Mouse (Mus musculus) cerebellum, adult 11 months (tissue): ENCODE results near the gene Got2.

ENCODE experiments used
- DNase-seq: peaks from one replicate; pipeline ENCODE4 v3.0.0; 2022

Gene Got2

DNA sequence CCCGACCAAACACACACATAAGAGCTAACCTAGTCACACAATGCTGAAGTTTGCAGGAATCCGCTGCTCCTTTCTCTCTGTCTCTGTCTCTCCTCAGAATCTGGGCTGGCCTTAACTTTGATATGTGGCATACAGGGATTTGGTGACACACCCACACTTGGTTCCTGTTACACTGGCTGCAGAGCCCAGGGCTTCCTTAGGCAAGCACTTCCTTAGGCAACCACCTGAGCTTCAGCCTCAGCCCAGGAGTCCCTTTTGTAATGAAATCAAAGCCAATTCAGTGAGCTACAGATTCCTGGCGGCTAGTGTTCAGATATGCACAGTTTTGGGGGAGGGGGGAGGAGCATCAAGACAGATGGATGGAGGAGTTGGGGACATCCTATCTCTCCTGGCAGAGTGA is 70.8 kb downstream of the Got2 start:
- DNase-seq: no peak

DNA sequence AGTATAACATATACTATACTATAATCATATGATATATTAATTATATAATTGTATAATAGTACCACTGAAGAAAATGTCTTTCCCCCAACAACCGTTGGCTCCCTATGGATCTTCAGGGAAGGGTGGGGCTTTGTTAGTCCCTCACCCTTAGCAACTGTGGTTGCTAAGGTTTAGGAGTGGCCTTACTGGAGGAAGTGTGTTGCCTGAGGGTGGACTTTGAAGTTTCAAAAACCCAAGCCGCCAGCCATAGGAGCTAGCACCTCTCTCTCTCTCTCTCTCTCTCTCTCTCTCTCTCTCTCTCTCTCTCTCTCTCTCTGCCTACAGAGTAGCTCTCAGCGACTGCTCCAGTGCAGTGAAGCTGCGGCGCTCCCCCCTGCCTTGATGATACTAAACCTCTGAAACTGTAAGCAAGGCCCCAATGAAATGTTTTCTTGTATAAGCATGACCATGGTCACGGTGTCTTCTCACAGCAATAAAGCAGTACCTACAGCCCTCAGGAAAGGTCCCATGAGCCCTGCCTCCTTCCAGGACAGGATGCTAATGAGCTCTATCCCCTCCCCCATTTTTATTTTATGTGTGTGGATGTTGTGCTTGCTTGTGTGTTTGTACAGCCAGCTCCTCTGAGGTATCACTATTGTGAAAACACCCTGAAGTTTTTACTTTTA is 72.2 kb downstream of the Got2 start:
- no peak for DNase-seq
